Mouse (Mus musculus) stomach, postnatal 0 days (tissue): ENCODE data around the gene Kmt2a. TPM values are rescaled to one million over a fixed set of nuclear protein-coding genes. Genes with fewer than 3 reads are reported as not detected.

Source experiments
- ATAC-seq: fragments of 200-750 bp; cut with Nextera tagmentation; 2 replicates; pipeline ENCODE4 v1.8.0; 2017; ENCODE audit not compliant: low FRiP score, low TSS enrichment
- DNase-seq: peaks from one replicate; pipeline ENCODE4 v3.0.0-alpha.2; 2016; ENCODE audit warnings: low spot score
- H3K27ac ChIP-seq: fragments of 300-500 bp; sonication (generic); replicated peaks from 2 replicates; pipeline ENCODE4 v1.5.1; 2014; ENCODE audit warnings: mild to moderate bottlenecking, control low read depth
- H3K27me3 ChIP-seq: fragments of 300-500 bp; sonication (generic); 2 replicates; pipeline ENCODE4 v1.6.1; 2014; ENCODE audit warnings: low read length; ENCODE audit not compliant: control insufficient read depth, insufficient read depth
- H3K36me3 ChIP-seq: fragments of 300-500 bp; sonication (generic); 2 replicates; pipeline ENCODE4 v1.6.1; 2014; ENCODE audit warnings: low read length, mixed read lengths; ENCODE audit not compliant: control insufficient read depth, insufficient read depth
- H3K4me1 ChIP-seq: fragments of 300-500 bp; sonication (generic); replicated peaks from 2 replicates; pipeline ENCODE4 v1.6.1; 2014; ENCODE audit warnings: antibody characterized with exemption; ENCODE audit not compliant: control insufficient read depth, insufficient read depth
- H3K4me2 ChIP-seq: fragments of 300-500 bp; sonication (generic); replicated peaks from 2 replicates; pipeline ENCODE4 v1.6.1; 2014; ENCODE audit warnings: low read depth, mild to moderate bottlenecking, control low read depth, moderate library complexity
- H3K4me3 ChIP-seq: fragments of 300-500 bp; sonication (generic); 2 replicates; pipeline ENCODE4 v1.5.1; 2014; ENCODE audit warnings: low read depth, low read length, control low read depth
- H3K9ac ChIP-seq: fragments of 300-500 bp; sonication (generic); 2 replicates; pipeline ENCODE4 v1.6.1; 2014; ENCODE audit warnings: mild to moderate bottlenecking, low read length, control low read depth, mixed read lengths
- H3K9me3 ChIP-seq: fragments of 300-500 bp; sonication (generic); 2 replicates; pipeline ENCODE4 v1.6.1; 2016; ENCODE audit warnings: low read length; ENCODE audit not compliant: control insufficient read depth
- CTCF ChIP-seq: IDR thresholded peaks from 2 replicates; pipeline ENCODE4 v1.5.1; 2016; ENCODE audit warnings: antibody characterized with exemption, low read depth, mild to moderate bottlenecking, moderate library complexity
- EP300 ChIP-seq: optimal IDR thresholded peaks from 2 replicates; pipeline ENCODE3; 2016; ENCODE audit warnings: antibody characterized with exemption
- WGBS: fragments of 180-500 bp; shearing (Covaris S2); extraction: QIAGEN DNeasy Blood & Tissue Kit; methylation state at CpG from one replicate; pipeline ENCODE4 v1.1.7; 2014; 5-methylcytosine and 5-hydroxymethylcytosine counted together
- polyA plus RNA-seq: library from polyadenylated mRNA; unstranded; fragments of >200 nt; fragmentation: Nextera tagmentation; extraction: Ambion mirVana; gene quantifications from 2 replicates; pipeline ENCODE4 v1.2.1, GENCODE M21; 2015

Gene Kmt2a
- polyA plus RNA-seq, 1 experiment from 2014 or later, result 4.3 TPM

DNA sequence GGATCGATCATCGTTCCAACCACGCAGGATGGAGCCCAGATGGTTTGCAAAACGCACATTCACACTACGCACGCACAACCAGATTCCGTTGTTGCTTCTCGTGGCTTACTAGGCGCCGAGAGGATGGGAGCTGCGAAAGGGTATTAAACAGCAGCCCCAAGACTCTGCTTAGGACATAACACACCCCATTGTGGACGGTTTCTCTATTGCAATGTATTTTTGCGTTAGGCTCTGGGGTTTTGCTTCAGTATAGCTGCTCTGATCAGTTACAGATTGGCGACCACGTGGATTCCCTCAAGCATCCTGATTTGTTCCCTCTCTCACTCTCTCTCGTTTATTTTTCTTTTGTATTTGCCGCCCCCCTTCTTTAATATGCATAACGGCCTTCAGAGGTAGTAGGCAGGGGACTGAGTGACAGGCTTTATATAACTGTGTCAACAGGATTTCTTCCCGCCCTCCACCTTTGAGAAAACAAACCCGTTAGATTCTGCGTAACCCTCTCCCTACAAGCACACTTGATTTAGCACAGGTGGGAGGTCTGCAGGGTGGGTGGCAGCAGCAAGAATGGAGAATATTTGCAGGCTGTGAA, 2.0 kb upstream of the Kmt2a start:
- WGBS, result under 1% methylated on average over 21 of the region's 21 CpGs
- Histone ChIP-seq H3K9me3 (no peaks in the 10 kb centered on the region), H3K4me1 (no peaks in the 10 kb centered on the region; the same call in 1 of the 2 replicates), H3K27me3 (no peaks in the 10 kb centered on the region), H3K9ac (no peak overlapping the region), H3K36me3 (no peaks in the 10 kb centered on the region), H3K4me3 (peak overlapping the region; percentile 96), H3K27ac (no peak overlapping the region), H3K4me2 (peak overlapping the region; percentile 98)
- TF ChIP-seq EP300, result no peak
- peak; percentile 25; the same call in 1 of the 2 replicates for TF ChIP-seq CTCF
- no peak for DNase-seq
- no peak for ATAC-seq

GRCm38 (mm10) chr9:44882436-44882980, 1.4 kb upstream of the Kmt2a start:
- Histone ChIP-seq H3K36me3 (no peaks in the 10 kb centered on the region), H3K27me3 (no peaks in the 10 kb centered on the region), H3K27ac (peak overlapping the region; percentile 30; the same call in 1 of the 2 replicates), H3K9me3 (no peaks in the 10 kb centered on the region), H3K4me3 (peak overlapping the region; percentile 96), H3K4me2 (peak overlapping the region; percentile 98), H3K4me1 (no peaks in the 10 kb centered on the region; the same call in 1 of the 2 replicates), H3K9ac (peak overlapping the region; percentile 68)
- peak; percentile 73 for ATAC-seq
- peak; percentile 71 for DNase-seq
- WGBS, result 1% methylated on average over 25 of the region's 27 CpGs
- no peak for TF ChIP-seq EP300
- TF ChIP-seq CTCF, result peak; percentile 43

- WGBS, result under 1% methylated on average over 29 of the region's 29 CpGs
- H3K4me3 ChIP-seq, result peak overlapping the region; percentile 96
- ATAC-seq, result peak; percentile 35
These were observed 892 bp upstream of the Kmt2a start for GRCm38 (mm10) chr9:44881941-44882435.

DNA sequence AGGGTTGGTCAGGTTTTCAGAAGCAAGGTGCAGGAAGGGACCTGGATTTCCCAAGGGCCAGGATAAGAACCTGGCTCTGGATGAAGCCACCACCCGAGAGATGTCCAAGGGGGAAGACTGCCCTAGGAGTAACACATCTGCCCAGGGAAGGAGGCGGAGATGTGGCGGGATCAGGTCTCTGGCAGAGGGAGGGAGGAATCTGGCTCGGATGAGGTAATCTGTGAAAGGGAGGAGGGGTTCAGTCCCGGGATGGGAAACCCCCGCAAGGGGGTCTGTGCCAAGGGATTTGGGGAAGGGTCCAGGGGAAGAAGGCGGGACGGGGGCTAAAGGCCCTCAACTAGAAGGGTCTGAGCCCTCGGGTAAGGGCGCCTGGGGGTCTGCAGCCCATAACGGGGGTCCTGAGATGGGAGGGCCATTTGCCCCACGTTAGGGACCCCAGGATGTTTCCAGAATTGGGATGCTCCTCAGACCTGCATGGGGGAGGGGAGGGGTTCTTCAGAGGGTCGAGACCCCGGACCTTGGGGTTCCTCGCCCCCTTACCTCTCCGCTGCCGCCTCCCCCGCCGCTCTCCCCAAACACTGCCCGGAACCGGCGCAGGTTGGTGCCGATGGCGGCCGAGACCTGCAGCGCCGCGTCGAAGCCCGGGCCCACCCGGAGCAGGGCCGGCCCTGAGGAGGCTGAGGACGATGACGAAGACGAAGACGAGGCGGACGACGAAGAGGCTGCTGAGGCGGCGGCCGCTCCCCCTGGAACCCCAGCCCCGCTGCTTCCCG, 601 bp downstream of the Kmt2a start:
- Histone ChIP-seq H3K4me1 (no peaks in the 10 kb centered on the region; the same call in 1 of the 2 replicates), H3K4me3 (peak overlapping the region; percentile 96), H3K9ac (peak overlapping the region; percentile 88), H3K9me3 (no peaks in the 10 kb centered on the region), H3K4me2 (peak overlapping the region; percentile 98), H3K36me3 (no peaks in the 10 kb centered on the region), H3K27ac (peak overlapping the region; percentile 94), H3K27me3 (no peaks in the 10 kb centered on the region)
- DNase-seq (peak; percentile 30), ATAC-seq (peak; percentile 35; the same call in 1 of the 2 replicates)
- under 1% methylated on average over 38 of the region's 44 CpGs for WGBS
- TF ChIP-seq EP300 (no peak), CTCF (no peak)

More at GRCm38 (mm10) chr9:44881941-44882435, 892 bp upstream of the Kmt2a start:
- H3K27me3 ChIP-seq, result no peaks in the 10 kb centered on the region
- H3K4me2 ChIP-seq, result peak overlapping the region; percentile 98
- peak; percentile 69 for DNase-seq
- H3K36me3 ChIP-seq, result no peaks in the 10 kb centered on the region
- peak overlapping the region; percentile 68 for H3K9ac ChIP-seq
- TF ChIP-seq CTCF (no peak), EP300 (no peak)
- H3K4me1 ChIP-seq, result no peaks in the 10 kb centered on the region; the same call in 1 of the 2 replicates
- H3K9me3 ChIP-seq, result no peaks in the 10 kb centered on the region
- H3K27ac ChIP-seq, result peak overlapping the region; percentile 94

GRCm38 (mm10) chr9:44879694-44880271, 1.3 kb downstream of the Kmt2a start:
- peak overlapping the region; percentile 94 for H3K27ac ChIP-seq
- peak overlapping the region; percentile 98 for H3K4me2 ChIP-seq
- H3K4me3 ChIP-seq, result peak overlapping the region; percentile 96
- H3K4me1 ChIP-seq, result no peaks in the 10 kb centered on the region; the same call in 1 of the 2 replicates
- no peak for TF ChIP-seq EP300
- TF ChIP-seq CTCF, result no peak
- DNase-seq, result peak; percentile 23
- H3K36me3 ChIP-seq, result no peaks in the 10 kb centered on the region
- peak overlapping the region; percentile 88 for H3K9ac ChIP-seq
- H3K27me3 ChIP-seq, result no peaks in the 10 kb centered on the region
- no peaks in the 10 kb centered on the region for H3K9me3 ChIP-seq
- ATAC-seq, result no peak
- WGBS, result 0% methylated on average over 13 of the region's 13 CpGs
